Mouse (Mus musculus) thymus, adult 2 months (tissue): ENCODE measurements at regions not wholly inside any gene's neighbourhood (a gene's known extent, or its start where the extent isn't known, plus 50 kb on each side); places are given as distances from the start of the nearest gene placed in this dataset.

Experiments used
- CTCF ChIP-seq: fragments of 200-500 bp; IDR thresholded peaks from 2 replicates; pipeline ENCODE4 v1.5.1; 2012; ENCODE audit warnings: mild to moderate bottlenecking, control low read depth, low read length, moderate library complexity, borderline replicate concordance; ENCODE audit not compliant: control insufficient read depth, poor library complexity, insufficient read depth; ENCODE audit errors: extremely low read depth
- POLR2A ChIP-seq: fragments of 200-500 bp; IDR thresholded peaks from 2 replicates; pipeline ENCODE4 v1.6.1; 2012; ENCODE audit warnings: mild to moderate bottlenecking, low read length, control low read depth, moderate library complexity; ENCODE audit not compliant: control insufficient read depth, poor library complexity, insufficient read depth; ENCODE audit errors: extremely low read depth

DNA sequence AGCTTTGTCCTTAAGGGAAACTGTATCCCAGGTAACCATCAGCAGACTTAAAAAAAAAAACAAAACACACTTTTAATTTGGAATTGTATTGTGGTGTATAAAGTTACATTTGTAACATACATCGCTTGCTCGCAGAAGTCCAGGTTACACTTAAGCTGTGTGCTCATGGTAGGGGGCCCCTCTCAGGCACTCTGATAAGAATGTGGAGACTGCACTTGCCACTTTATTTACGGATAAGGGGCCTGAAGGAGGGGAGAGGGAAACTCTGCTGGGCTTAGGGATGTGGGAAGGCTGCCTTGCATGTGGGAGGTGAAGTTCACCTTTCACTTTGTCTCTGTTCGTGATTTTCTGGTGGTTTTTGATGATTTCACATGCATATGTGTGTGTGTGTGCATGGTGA, 58.7 kb downstream of the Ccdc185 start:
- no peak for TF ChIP-seq CTCF
- TF ChIP-seq POLR2A: no peak
